In the genomic region with DNA sequence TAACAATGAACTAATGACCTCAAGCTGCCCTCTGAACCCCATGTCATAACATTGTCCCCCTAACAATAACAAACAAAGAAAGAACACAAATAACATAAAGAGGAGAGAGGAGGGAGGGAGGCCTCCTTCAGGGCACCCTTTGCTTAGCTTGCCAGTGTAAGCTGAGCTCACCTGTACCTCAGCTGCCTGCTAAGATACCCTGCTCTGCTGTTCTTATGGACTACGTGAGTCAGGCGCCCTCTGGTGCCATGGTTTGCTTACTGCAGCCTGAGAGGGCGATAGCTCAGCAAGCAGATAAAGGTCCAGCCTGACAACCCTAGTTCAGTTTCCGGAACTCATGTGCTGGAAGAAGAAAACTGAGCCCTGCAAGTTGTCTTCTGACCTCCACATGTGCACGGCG, we compare ENCODE assay signal across 9 mouse cellular contexts.
A peak's percentile ranks its signal among the peaks of the same experiment; 100 is the strongest.
DNase-seq lines count a peak whose midpoint lies in the region; ATAC-seq and TF ChIP-seq lines count a peak whose summit lies in the region.
"Had no signal": no experiment of that assay in that cellular context is flagged by ENCODE, and none has a peak within 500 bp of the region (broad histone marks: within the 10 kb centered on the region; RNA-seq: fewer than 3 reads in every experiment).

No protein-coding gene starts in this region.

- DNase-seq in kidney, adult 11 months: peak; percentile 47
- peak; percentile 82 for DNase-seq in ES-E14 (ENCODE audit: low read depth, low spot score)
- peak; percentile 45 for DNase-seq in kidney, postnatal 14 days
- peak; percentile 61 for DNase-seq in splenic B cell, adult 2 months (ENCODE audit: low read depth, low spot score)
- no peak for DNase-seq in layer of hippocampus, adult 18-20 months (ENCODE audit: low spot score in 2 of 2)

- H3K79me3 ChIP-seq in C2C12 (ENCODE audit: low read depth): no peaks in the 10 kb centered on the region

- no peaks in the 10 kb centered on the region for H3K9me3 ChIP-seq in kidney, embryonic 16.5 days (ENCODE audit: low read length)
- no peaks in the 10 kb centered on the region for H3K9me3 ChIP-seq in ES-E14 (ENCODE audit: control insufficient read depth, insufficient read depth, low read depth, low read length)
- H3K9me3 ChIP-seq: embryonic facial prominence, embryonic 13.5 days; limb, embryonic 12.5 days had no signal

- no peak overlapping the region for H3K27ac ChIP-seq in kidney, embryonic 16.5 days (ENCODE audit: low read length)
- no peak overlapping the region for H3K27ac ChIP-seq in ES-E14 (ENCODE audit: insufficient read depth, low read depth, low read length, poor library complexity, severe bottlenecking)
- H3K27ac ChIP-seq: embryonic facial prominence, embryonic 13.5 days; limb, embryonic 12.5 days had no signal

- in situ Hi-C loops in ES-E14 (cut with MboI; ENCODE audit: low sequenced_read_pairs in 2 of 2, unreplicated experiment in 2 of 2): no loop called here

- H3K79me2 ChIP-seq in C2C12 (ENCODE audit: control insufficient read depth, insufficient read depth): no peaks in the 10 kb centered on the region

- H3K27me3 ChIP-seq in kidney, embryonic 16.5 days (ENCODE audit: insufficient read depth, low read length): no peaks in the 10 kb centered on the region
- H3K27me3 ChIP-seq in C2C12 (ENCODE audit: control insufficient read depth, insufficient read depth, insufficient read length): no peaks in the 10 kb centered on the region
- no peaks in the 10 kb centered on the region for H3K27me3 ChIP-seq in splenic B cell, adult 2 months (ENCODE audit: control insufficient read depth, insufficient read depth, low read length, poor library complexity, severe bottlenecking)
- H3K27me3 ChIP-seq: embryonic facial prominence, embryonic 13.5 days; limb, embryonic 12.5 days had no signal

- 77% methylated on average over 6 of the region's 6 CpGs for WGBS in kidney, embryonic 16.5 days

- H3K36me3 ChIP-seq in kidney, embryonic 16.5 days (ENCODE audit: insufficient read depth, low read length): no peaks in the 10 kb centered on the region
- no peaks in the 10 kb centered on the region for H3K36me3 ChIP-seq in C2C12 (ENCODE audit: control insufficient read depth, insufficient read depth)
- H3K36me3 ChIP-seq in ES-E14 (ENCODE audit: control insufficient read depth, insufficient read depth, low read length, poor library complexity, severe bottlenecking): no peaks in the 10 kb centered on the region
- no peaks in the 10 kb centered on the region for H3K36me3 ChIP-seq in splenic B cell, adult 2 months (ENCODE audit: control insufficient read depth, insufficient read depth, low read length, poor library complexity, severe bottlenecking)
- H3K36me3 ChIP-seq: embryonic facial prominence, embryonic 13.5 days; limb, embryonic 12.5 days had no signal

- ATAC-seq in kidney, embryonic 16.5 days (ENCODE audit: low FRiP score, low TSS enrichment): no peak

- no peak overlapping the region for H3K4me2 ChIP-seq in kidney, embryonic 16.5 days (replicated peaks; ENCODE audit: low read depth, low read length)
- H3K4me2 ChIP-seq: embryonic facial prominence, embryonic 13.5 days; limb, embryonic 12.5 days had no signal

- peak; percentile 52 for TF ChIP-seq CTCF in C2C12 (IDR thresholded peaks at IDR 0.05; ENCODE audit: control insufficient read depth, insufficient read depth, insufficient read length)

- H3ac ChIP-seq in C2C12 (ENCODE audit: control insufficient read depth, insufficient read length, low read depth): no peak overlapping the region

- peaks cover 6% of the 10 kb centered on the region for H3K4me1 ChIP-seq in kidney, embryonic 16.5 days (ENCODE audit: insufficient read depth, low read length)
- no peaks in the 10 kb centered on the region for H3K4me1 ChIP-seq in ES-E14 (ENCODE audit: control insufficient read depth in 2 of 2, insufficient read depth in 2 of 2, low read length in 2 of 2, poor library complexity in 1 of 2)

- H3K4me3 ChIP-seq in kidney, embryonic 16.5 days (ENCODE audit: low read length): no peak overlapping the region
- H3K4me3 ChIP-seq in C2C12 (ENCODE audit: insufficient read depth, poor library complexity, severe bottlenecking): no peak overlapping the region
- H3K4me3 ChIP-seq in ES-E14 (ENCODE audit: insufficient read depth in 1 of 2, low read depth in 1 of 2, low read length in 2 of 2, poor library complexity in 1 of 2, severe bottlenecking in 1 of 2): no peak overlapping the region
- H3K4me3 ChIP-seq: embryonic facial prominence, embryonic 13.5 days; limb, embryonic 12.5 days had no signal

- H3K9ac ChIP-seq in kidney, embryonic 16.5 days (replicated peaks; ENCODE audit: low read length): no peak overlapping the region
- no peak overlapping the region for H3K9ac ChIP-seq in ES-E14 (ENCODE audit: insufficient read depth, low read depth, low read length, poor library complexity, severe bottlenecking)
- H3K9ac ChIP-seq: embryonic facial prominence, embryonic 13.5 days; limb, embryonic 12.5 days had no signal

TF ChIP-seq in C2C12, 6 proteins besides CTCF, POLR2A, EP300 and RAD21:
- TF ChIP-seq FOSL1 (IDR thresholded peaks at IDR 0.05; ENCODE audit: insufficient read depth, low read length, poor library complexity, severe bottlenecking): no peak

TF ChIP-seq in ES-E14, 5 proteins besides CTCF, POLR2A, EP300 and RAD21:
- TF ChIP-seq ZC3H11A (IDR thresholded peaks at IDR 0.05; ENCODE audit: borderline replicate concordance, low read depth, low read length): no peak; the same call in 1 of the 2 replicates
- no peak for TF ChIP-seq MAFK (IDR thresholded peaks at IDR 0.05; ENCODE audit: insufficient read depth, low read depth, low read length)
- TF ChIP-seq ZNF384 (IDR thresholded peaks at IDR 0.05; ENCODE audit: low read depth, low read length): no peak
- TF ChIP-seq CHD2 (IDR thresholded peaks at IDR 0.05; ENCODE audit: low read depth, low read length): no peak
- TF ChIP-seq HCFC1 (IDR thresholded peaks at IDR 0.05; ENCODE audit: borderline replicate concordance, insufficient read depth, low read length): no peak

Comparison
In these comparisons a context has a peak if more than half of its experiments do, and no peak if none do; other contexts are left out.
1. DNase-seq: peak in kidney, adult 11 months (single experiment), ES-E14 (single experiment), kidney, postnatal 14 days (single experiment) and splenic B cell, adult 2 months (single experiment); none in layer of hippocampus, adult 18-20 months (0 of 2).